Mouse (Mus musculus) stomach, postnatal 0 days (tissue): Measurements from ENCODE around the gene Acly.

Source experiments
- CTCF ChIP-seq: IDR thresholded peaks from 2 replicates; pipeline ENCODE4 v1.5.1; 2016; ENCODE audit warnings: antibody characterized with exemption, low read depth, mild to moderate bottlenecking, moderate library complexity
- EP300 ChIP-seq: optimal IDR thresholded peaks from 2 replicates; pipeline ENCODE3; 2016; ENCODE audit warnings: antibody characterized with exemption

DNA sequence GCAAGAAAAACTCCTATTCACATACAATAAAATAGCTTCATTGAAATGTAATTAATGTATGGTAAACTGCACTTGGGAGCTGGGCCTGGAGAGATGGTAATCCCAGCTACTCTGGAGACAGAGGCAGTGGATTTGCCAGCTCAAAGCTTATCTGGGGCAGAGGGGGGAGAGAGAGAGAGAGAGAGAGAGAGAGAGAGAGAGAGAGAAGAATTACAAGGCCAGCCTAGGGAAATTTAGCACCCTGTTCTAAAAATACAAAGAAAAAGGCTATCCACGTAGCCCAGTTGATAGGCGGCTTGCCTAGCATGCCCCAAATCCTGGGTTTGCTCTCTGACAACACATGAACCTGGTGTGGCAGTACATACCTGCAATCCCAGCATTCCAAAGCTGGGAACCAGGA is 13.8 kb upstream of the Acly start:
- no peak for TF ChIP-seq CTCF
- no peak for TF ChIP-seq EP300
